Mouse (Mus musculus) lung, adult 2 months (tissue): ENCODE measurements at regions not wholly inside any gene's neighbourhood (a gene's known extent, or its start where the extent isn't known, plus 50 kb on each side); places are given as distances from the start of the nearest gene placed in this dataset.

Experiments used
- CTCF ChIP-seq: fragments of 200-500 bp; IDR thresholded peaks from 2 replicates; pipeline ENCODE4 v1.5.1; 2011; ENCODE audit warnings: mild to moderate bottlenecking, low read length, control low read depth; ENCODE audit not compliant: insufficient read depth
- POLR2A ChIP-seq: fragments of 200-500 bp; IDR thresholded peaks from 2 replicates; pipeline ENCODE4 v1.6.1; 2011; ENCODE audit warnings: low read depth, mild to moderate bottlenecking, control low read depth, low read length, borderline replicate concordance; ENCODE audit errors: extremely low read depth

DNA sequence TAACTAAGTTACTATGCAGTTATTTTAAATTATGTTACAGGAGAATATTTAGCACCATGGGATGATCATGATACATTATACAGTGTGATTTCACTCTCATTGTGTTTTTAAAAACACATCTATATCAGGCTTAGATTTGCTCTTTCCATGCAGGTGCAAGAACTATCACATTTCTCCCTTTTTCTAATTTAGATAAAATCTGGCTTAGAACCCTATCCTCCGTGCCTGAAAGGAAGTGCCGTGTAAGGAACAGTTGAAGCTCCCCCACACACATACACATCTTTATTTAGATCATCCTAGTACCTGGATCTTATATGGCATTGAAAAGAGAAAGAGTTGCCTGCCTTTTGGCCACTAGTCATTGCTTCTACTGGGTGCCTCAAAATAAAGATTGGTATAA lies 925.0 kb upstream of the Gm7489 start:
- TF ChIP-seq POLR2A (no peak), CTCF (no peak)
